Mouse (Mus musculus): Measurements from ENCODE around the gene Myoz1.

DNA sequence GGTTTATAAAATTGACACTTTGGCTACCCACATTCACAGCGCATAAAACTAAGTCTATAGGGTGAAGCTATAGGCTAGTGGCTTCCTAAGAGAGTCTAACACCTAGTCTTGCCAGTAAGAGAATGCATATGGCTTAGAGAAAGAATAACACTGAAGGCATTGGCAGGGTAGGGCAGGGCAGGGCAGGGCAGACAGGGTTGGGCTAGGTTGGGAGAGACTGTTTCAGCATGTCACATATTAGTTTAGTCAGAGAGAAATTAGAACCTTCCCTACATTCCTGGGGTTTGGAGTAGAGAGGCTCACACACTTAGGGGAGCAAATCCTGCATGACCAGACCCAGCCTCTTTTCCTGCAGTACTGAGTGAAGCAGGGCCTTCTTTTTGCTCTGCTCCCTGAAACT lies 11.1 kb upstream of the Myoz1 start:
- TF ChIP-seq GATA1 (IDR thresholded peaks at IDR 0.05; ENCODE audit: borderline replicate concordance, low read length) (no peak), FLI1 (IDR thresholded peaks at IDR 0.05; ENCODE audit: low read length) (no peak)

Measured in megakaryocyte, embryonic 14.5 days (primary cell).